Mouse (Mus musculus) erythroblast, embryonic 14.5 days (primary cell): ENCODE data around the gene Sp110.
"Not testable (repeated sequence)": the region's sequence is repeated elsewhere in the genome, so short reads cannot be mapped to it uniquely, and the experiment has no call there.

Experiments used
- GATA1 ChIP-seq: IDR thresholded peaks from 2 replicates; pipeline ENCODE4 v1.6.1; 2012; ENCODE audit warnings: low read length, inconsistent platforms, mixed read lengths
- TAL1 ChIP-seq: IDR thresholded peaks from 3 replicates; pipeline ENCODE4 v1.6.1; 2012; ENCODE audit warnings: low read length, inconsistent platforms, mixed read lengths

GRCm38 (mm10) chr1:85528451-85529110, 70.0 kb downstream of the Sp110 start:
- not testable (repeated sequence) for TF ChIP-seq GATA1, TAL1
